In genomic region chr6:114322914-114323313, GRCm38 (mm10) we compare ENCODE assay signal across 23 mouse cellular contexts. TPM values are rescaled to one million over a fixed set of nuclear protein-coding genes. Genes with fewer than 3 reads are reported as not detected.
DNase-seq lines count a peak whose midpoint lies in the region; ATAC-seq and TF ChIP-seq lines count a peak whose summit lies in the region.
"Had no signal": no experiment of that assay in that cellular context is flagged by ENCODE, and none has a peak within 500 bp of the region (broad histone marks: within the 10 kb centered on the region; RNA-seq: fewer than 3 reads in every experiment).

No protein-coding gene starts in this region.

- H3K9me3 ChIP-seq in hindbrain, postnatal 0 days (ENCODE audit: low read length) = no peaks in the 10 kb centered on the region
- H3K9me3 ChIP-seq in hindbrain, embryonic 14.5 days (ENCODE audit: control insufficient read depth, low read length) = no peaks in the 10 kb centered on the region
- H3K9me3 ChIP-seq in midbrain, postnatal 0 days (ENCODE audit: low read length) = no peaks in the 10 kb centered on the region
- no peaks in the 10 kb centered on the region for H3K9me3 ChIP-seq in midbrain, embryonic 15.5 days
- H3K9me3 ChIP-seq: embryonic facial prominence, embryonic 13.5 days; embryonic facial prominence, embryonic 15.5 days had no signal

- H3K4me2 ChIP-seq in hindbrain, postnatal 0 days (ENCODE audit: low read depth, low read length) = no peak overlapping the region
- H3K4me2 ChIP-seq in hindbrain, embryonic 14.5 days (replicated peaks) = no peak overlapping the region
- H3K4me2 ChIP-seq in midbrain, postnatal 0 days (ENCODE audit: low read depth, low read length, poor library complexity, severe bottlenecking) = no peak overlapping the region
- no peak overlapping the region for H3K4me2 ChIP-seq in midbrain, embryonic 15.5 days
- H3K4me2 ChIP-seq: embryonic facial prominence, embryonic 13.5 days; embryonic facial prominence, embryonic 15.5 days; forebrain, embryonic 12.5 days had no signal

- no peaks in the 10 kb centered on the region for H3K27me3 ChIP-seq in hindbrain, postnatal 0 days (ENCODE audit: insufficient read depth, low read length)
- no peaks in the 10 kb centered on the region for H3K27me3 ChIP-seq in hindbrain, embryonic 14.5 days (ENCODE audit: control insufficient read depth, insufficient read depth, low read length)
- no peaks in the 10 kb centered on the region for H3K27me3 ChIP-seq in midbrain, postnatal 0 days (ENCODE audit: insufficient read depth, low read length)
- no peaks in the 10 kb centered on the region for H3K27me3 ChIP-seq in midbrain, embryonic 15.5 days (replicated peaks)
- H3K27me3 ChIP-seq: embryonic facial prominence, embryonic 13.5 days; embryonic facial prominence, embryonic 15.5 days; forebrain, embryonic 12.5 days had no signal

- H3K36me3 ChIP-seq in hindbrain, postnatal 0 days (ENCODE audit: insufficient read depth, low read length) = no peaks in the 10 kb centered on the region
- H3K36me3 ChIP-seq in hindbrain, embryonic 14.5 days (replicated peaks; ENCODE audit: control insufficient read depth, insufficient read depth) = no peaks in the 10 kb centered on the region; the same call in 1 of the 2 replicates
- H3K36me3 ChIP-seq in midbrain, postnatal 0 days (ENCODE audit: insufficient read depth, low read length) = no peaks in the 10 kb centered on the region
- no peaks in the 10 kb centered on the region for H3K36me3 ChIP-seq in midbrain, embryonic 15.5 days (replicated peaks)
- H3K36me3 ChIP-seq: embryonic facial prominence, embryonic 13.5 days; embryonic facial prominence, embryonic 15.5 days; forebrain, embryonic 10.5 days; forebrain, embryonic 12.5 days had no signal

- peak; percentile 51 for TF ChIP-seq CTCF in hindbrain, postnatal 0 days (IDR thresholded peaks at IDR 0.05; ENCODE audit: low read depth)
- peak; percentile 58 for TF ChIP-seq CTCF in midbrain, postnatal 0 days (IDR thresholded peaks at IDR 0.05)
- 0 out of 2 replicates have a peak, but pooled peaks have one; percentile 15 for TF ChIP-seq CTCF in cortical plate, adult 2 months (IDR thresholded peaks at IDR 0.05; ENCODE audit: extremely low read depth, insufficient read depth, low read length)

- no peak for TF ChIP-seq POLR2A in cortical plate, adult 2 months (IDR thresholded peaks at IDR 0.05; ENCODE audit: extremely low read depth, insufficient read depth, low read length)

- H3K4me1 ChIP-seq in hindbrain, postnatal 0 days (ENCODE audit: insufficient read depth, low read length) = no peaks in the 10 kb centered on the region
- H3K4me1 ChIP-seq in hindbrain, embryonic 14.5 days (replicated peaks; ENCODE audit: control insufficient read depth, insufficient read depth, low read length) = 0 out of 2 replicates have a peak, but pooled peaks cover 7% of the 10 kb centered on the region
- H3K4me1 ChIP-seq in midbrain, postnatal 0 days (ENCODE audit: insufficient read depth, low read length) = no peaks in the 10 kb centered on the region
- H3K4me1 ChIP-seq in midbrain, embryonic 15.5 days = no peaks in the 10 kb centered on the region
- H3K4me1 ChIP-seq in cortical plate, adult 2 months (ENCODE audit: control insufficient read depth, insufficient read depth, low read length) = no peaks in the 10 kb centered on the region
- H3K4me1 ChIP-seq: embryonic facial prominence, embryonic 13.5 days; embryonic facial prominence, embryonic 15.5 days; forebrain, embryonic 10.5 days had no signal

- no peak overlapping the region for H3K27ac ChIP-seq in hindbrain, postnatal 0 days
- no peak overlapping the region for H3K27ac ChIP-seq in hindbrain, embryonic 14.5 days
- no peak overlapping the region for H3K27ac ChIP-seq in midbrain, postnatal 0 days (ENCODE audit: low read depth, low read length)
- no peak overlapping the region for H3K27ac ChIP-seq in midbrain, embryonic 15.5 days
- H3K27ac ChIP-seq in cortical plate, adult 2 months (ENCODE audit: insufficient read depth, low read length) = no peak overlapping the region
- H3K27ac ChIP-seq: embryonic facial prominence, embryonic 13.5 days; embryonic facial prominence, embryonic 15.5 days; forebrain, embryonic 10.5 days; forebrain, embryonic 12.5 days had no signal

- H3K4me3 ChIP-seq in hindbrain, postnatal 0 days (ENCODE audit: low read length) = no peak overlapping the region
- H3K4me3 ChIP-seq in hindbrain, embryonic 14.5 days (replicated peaks; ENCODE audit: low read length) = no peak overlapping the region
- H3K4me3 ChIP-seq in midbrain, postnatal 0 days (ENCODE audit: low read depth, low read length) = no peak overlapping the region
- H3K4me3 ChIP-seq in midbrain, embryonic 15.5 days = no peak overlapping the region
- H3K4me3 ChIP-seq in cortical plate, adult 2 months (ENCODE audit: insufficient read depth, low read length) = no peak overlapping the region
- H3K4me3 ChIP-seq: embryonic facial prominence, embryonic 13.5 days; embryonic facial prominence, embryonic 15.5 days; erythroblast, embryonic 14.5 days; forebrain, embryonic 10.5 days; forebrain, embryonic 12.5 days had no signal

- no peak overlapping the region for H3K9ac ChIP-seq in hindbrain, postnatal 0 days (replicated peaks; ENCODE audit: low read length)
- H3K9ac ChIP-seq in hindbrain, embryonic 14.5 days = no peak overlapping the region
- no peak overlapping the region for H3K9ac ChIP-seq in midbrain, postnatal 0 days (replicated peaks; ENCODE audit: low read length, poor library complexity, severe bottlenecking)
- H3K9ac ChIP-seq in midbrain, embryonic 15.5 days = no peak overlapping the region
- H3K9ac ChIP-seq: embryonic facial prominence, embryonic 13.5 days; embryonic facial prominence, embryonic 15.5 days; forebrain, embryonic 12.5 days had no signal

- WGBS in hindbrain, postnatal 0 days = 78% methylated on average over 3 of the region's 3 CpGs
- WGBS in hindbrain, embryonic 14.5 days = 80% methylated on average over 3 of the region's 3 CpGs
- WGBS in midbrain, postnatal 0 days = 78% methylated on average over 3 of the region's 3 CpGs
- WGBS in midbrain, embryonic 15.5 days = 79% methylated on average over 3 of the region's 3 CpGs

- no peak for DNase-seq in hindbrain, postnatal 0 days (ENCODE audit: low spot score)
- DNase-seq in hindbrain, embryonic 14.5 days (ENCODE audit: low spot score) = no peak
- DNase-seq in midbrain, postnatal 0 days (ENCODE audit: low spot score) = peak; percentile 28
- no peak for DNase-seq in lung, postnatal 25 days (ENCODE audit: low spot score)
- DNase-seq: adrenal gland, adult 2 months; adrenal gland, postnatal 10 days; adrenal gland, postnatal 25 days; cerebellum, adult 11-12 months; cerebellum, adult 8-10 months; cerebellum, postnatal 10 days; cerebellum, postnatal 25 days; embryo, embryonic 11 days had no signal

- peak; percentile 61; the same call in 1 of the 2 replicates for ATAC-seq in hindbrain, postnatal 0 days
- no peak for ATAC-seq in hindbrain, embryonic 14.5 days (ENCODE audit: low FRiP score)
- no peak for ATAC-seq in midbrain, postnatal 0 days (ENCODE audit: low FRiP score)
- no peak for ATAC-seq in midbrain, embryonic 15.5 days (replicated peaks)
- ATAC-seq: forebrain, embryonic 14.5 days; forebrain, embryonic 16.5 days had no signal

RNA-seq across cellular contexts. Expression of gene Slc6a1, which starts 40.5 kb away (rescaled TPM):
- 433 and 470 TPM in 2 replicates for total RNA-seq in hindbrain, postnatal 0 days (2014; rRNA removed)
- polyA plus RNA-seq in hindbrain, postnatal 0 days (2015; fragmentation: Nextera tagmentation; extraction: Ambion mirVana) = 176 and 177 TPM in 2 replicates
- 135 and 154 TPM in 2 replicates for polyA plus RNA-seq in hindbrain, embryonic 14.5 days (2014; fragmentation: Nextera tagmentation; extraction: Ambion mirVana)
- 434 and 507 TPM in 2 replicates for total RNA-seq in midbrain, postnatal 0 days (2014; rRNA removed)
- polyA plus RNA-seq in midbrain, postnatal 0 days (2015; fragmentation: Nextera tagmentation; extraction: Ambion mirVana) = 208 and 221 TPM in 2 replicates
- polyA plus RNA-seq in midbrain, embryonic 15.5 days (2015; fragmentation: Nextera tagmentation; extraction: Ambion mirVana) = 145 and 155 TPM in 2 replicates
- polyA plus RNA-seq in cortical plate, adult 2 months (2012; rRNA removed) = 363 and 392 TPM in 2 replicates
- total RNA-seq: adrenal gland, adult 2 months; adrenal gland, postnatal 25 days; MEL had no signal
- polyA plus RNA-seq: adrenal gland, adult 2 months; C2C12; erythroblast, embryonic 14.5 days had no signal
